Mouse (Mus musculus): ENCODE results near the gene Vmn1r63. TPM values are rescaled to one million over a fixed set of nuclear protein-coding genes. Genes with fewer than 3 reads are reported as not detected.
"Not testable (repeated sequence)": the region's sequence is repeated elsewhere in the genome, so short reads cannot be mapped to it uniquely, and the experiment has no call there.

Vmn1r63 gene
- polyA plus RNA-seq (2012; rRNA removed), result not detected in 2 replicates

GRCm38 (mm10) chr7:5805345-5805744, at the start of gene Vmn1r63:
Gene Vmn1r63, minus strand, starts transcription at chr7:5805445.
- H3K4me3 ChIP-seq (ENCODE audit: low read depth, low read length); H3K27me3 ChIP-seq (ENCODE audit: control insufficient read depth, insufficient read depth, low read length); H3K36me3 ChIP-seq (ENCODE audit: control insufficient read depth, insufficient read depth, low read length); H3K4me1 ChIP-seq (ENCODE audit: control insufficient read depth, insufficient read depth, insufficient read length, low read length); H3K27ac ChIP-seq (ENCODE audit: insufficient read depth, low read depth, low read length): not testable (repeated sequence)
- WGBS, result no CpG with 5 or more reads among the region's 2 CpGs

Other genes with a start within 250 kb of the Vmn1r63 start
- not detected in 2 replicates for gene Vmn1r61, start 192.2 kb downstream of the Vmn1r63 start, polyA plus RNA-seq (2012; rRNA removed)
- gene Vmn1r62, start 131.8 kb downstream of the Vmn1r63 start, polyA plus RNA-seq (2012; rRNA removed), result not detected in 2 replicates
- gene Vmn1r64, start 79.1 kb upstream of the Vmn1r63 start, polyA plus RNA-seq (2012; rRNA removed), result not detected in 2 replicates
- not detected in 2 replicates for gene Vmn1r65, start 205.6 kb upstream of the Vmn1r63 start, polyA plus RNA-seq (2012; rRNA removed)
- not detected in 2 replicates for gene Nlrp4c, start 239.7 kb upstream of the Vmn1r63 start, polyA plus RNA-seq (2012; rRNA removed)